Mouse (Mus musculus) liver, adult 2 months (tissue): ENCODE measurements around the gene Pde4d.

ENCODE experiments used
- CTCF ChIP-seq: fragments of 200-500 bp; IDR thresholded peaks from 2 replicates; pipeline ENCODE4 v1.5.1; 2011; ENCODE audit warnings: low read depth, low read length, control low read depth
- POLR2A ChIP-seq: fragments of 200-500 bp; IDR thresholded peaks from 2 replicates; pipeline ENCODE4 v1.6.1; 2011; ENCODE audit warnings: low read length, control low read depth; ENCODE audit not compliant: insufficient read depth; ENCODE audit errors: extremely low read depth

- TF ChIP-seq POLR2A (no peak), CTCF (no peak)
Measured at GRCm38 (mm10) chr13:109891194-109891909, 1441.6 kb downstream of the Pde4d start.
